Mouse (Mus musculus) lung, adult 2 months (tissue): ENCODE results near the gene Pradc1.

Source experiments
- CTCF ChIP-seq: fragments of 200-500 bp; IDR thresholded peaks from 2 replicates; pipeline ENCODE4 v1.5.1; 2011; ENCODE audit warnings: mild to moderate bottlenecking, low read length, control low read depth; ENCODE audit not compliant: insufficient read depth
- POLR2A ChIP-seq: fragments of 200-500 bp; IDR thresholded peaks from 2 replicates; pipeline ENCODE4 v1.6.1; 2011; ENCODE audit warnings: low read depth, mild to moderate bottlenecking, control low read depth, low read length, borderline replicate concordance; ENCODE audit errors: extremely low read depth

- TF ChIP-seq POLR2A (no peak), CTCF (no peak)
Observed at GRCm38 (mm10) chr6:85489717-85490116, 37.9 kb upstream of the Pradc1 start.
